Mouse (Mus musculus): ENCODE data around the gene Crispld2.

The Crispld2 gene

DNA sequence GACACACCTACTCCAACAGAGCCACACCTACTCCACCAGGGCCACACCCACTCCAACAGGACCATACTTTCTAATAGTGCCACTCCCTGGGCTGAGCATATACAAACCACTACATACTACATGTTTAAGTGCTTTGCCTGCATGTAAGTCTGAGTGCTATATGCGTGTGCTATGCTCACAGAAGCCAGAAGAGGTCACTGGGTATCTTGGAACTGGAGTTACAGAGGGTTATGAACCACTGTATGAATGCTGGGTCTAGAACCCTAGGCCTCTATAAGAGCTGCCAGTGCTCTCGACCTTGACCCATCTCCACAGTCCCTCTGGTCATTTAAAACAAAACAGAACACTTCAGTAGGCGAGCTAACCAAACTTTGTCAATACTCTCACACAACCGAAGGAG lies 11.0 kb upstream of the Crispld2 start:
- no peaks in the 10 kb centered on the region for H3K9me3 ChIP-seq (ENCODE audit: low read length)
- no peaks in the 10 kb centered on the region for H3K27me3 ChIP-seq (ENCODE audit: insufficient read depth, low read length)
- no peaks in the 10 kb centered on the region for H3K36me3 ChIP-seq (ENCODE audit: insufficient read depth, low read length)
- H3K4me3 ChIP-seq (replicated peaks; ENCODE audit: low read length) = no peak overlapping the region
- TF ChIP-seq CTCF (conservative IDR thresholded peaks at IDR 0.05; ENCODE audit: low read length) (0 out of 2 replicates have a peak, but pooled peaks have one; percentile 3), NANOG (IDR thresholded peaks at IDR 0.05; ENCODE audit: borderline replicate concordance, low read length) (no peak)
- peaks cover 13% of the 10 kb centered on the region; the same call in 1 of the 2 replicates for H3K4me1 ChIP-seq (replicated peaks; ENCODE audit: low read depth, low read length)

DNA sequence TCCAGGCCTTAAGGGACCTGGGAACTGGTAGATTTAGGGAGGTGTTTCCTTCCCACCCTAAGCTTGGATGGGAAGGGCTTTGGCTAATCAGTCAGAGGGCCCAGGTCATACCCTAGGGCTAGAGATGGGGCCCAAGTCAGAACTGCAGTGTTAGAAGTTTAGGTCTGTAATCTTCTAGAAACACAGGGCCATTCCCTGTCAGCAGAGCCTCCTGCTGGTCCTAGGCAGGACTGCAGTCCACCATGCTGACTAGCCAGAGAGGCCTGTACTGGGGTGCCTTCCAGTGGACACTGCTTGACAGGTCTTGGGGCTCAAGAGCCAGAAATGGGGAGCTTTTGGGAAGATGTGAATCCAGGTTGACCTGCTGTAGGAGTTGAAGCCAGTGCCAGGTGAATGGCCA lies 8.2 kb upstream of the Crispld2 start:
- TF ChIP-seq CTCF (conservative IDR thresholded peaks at IDR 0.05; ENCODE audit: low read length) = peak; percentile 60
- no peak for TF ChIP-seq NANOG (IDR thresholded peaks at IDR 0.05; ENCODE audit: borderline replicate concordance, low read length)
- no peaks in the 10 kb centered on the region for H3K36me3 ChIP-seq (ENCODE audit: insufficient read depth, low read length)
- H3K27me3 ChIP-seq (ENCODE audit: insufficient read depth, low read length) = 0 out of 2 replicates have a peak, but pooled peaks cover 7% of the 10 kb centered on the region
- H3K9me3 ChIP-seq (ENCODE audit: low read length) = no peaks in the 10 kb centered on the region
- H3K4me1 ChIP-seq (replicated peaks; ENCODE audit: low read depth, low read length) = peaks cover 20% of the 10 kb centered on the region; the same call in 1 of the 2 replicates
- no peak overlapping the region for H3K4me3 ChIP-seq (replicated peaks; ENCODE audit: low read length)

DNA sequence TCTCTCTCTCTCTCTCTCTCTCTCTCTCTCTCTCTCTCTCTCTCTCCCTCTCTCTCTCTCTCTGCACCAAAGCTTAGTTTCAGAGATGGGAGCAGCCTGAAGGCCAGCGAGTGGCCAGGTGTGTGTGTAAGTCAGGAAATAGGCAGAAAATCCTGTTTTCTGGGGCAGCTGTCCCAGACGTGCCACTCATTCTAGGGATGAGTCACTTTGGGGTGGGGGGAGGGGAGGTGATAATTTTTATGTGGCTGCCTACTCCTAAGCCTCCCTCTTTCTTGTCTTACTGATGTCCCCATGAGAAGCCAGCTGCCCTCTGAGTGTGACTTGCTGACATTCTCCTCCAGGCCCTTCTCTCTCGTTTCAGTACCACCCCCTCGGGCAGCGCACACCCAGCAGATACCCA lies 6.1 kb upstream of the Crispld2 start:
- no peaks in the 10 kb centered on the region for H3K36me3 ChIP-seq (ENCODE audit: insufficient read depth, low read length)
- peaks cover 19% of the 10 kb centered on the region for H3K27me3 ChIP-seq (ENCODE audit: insufficient read depth, low read length)
- H3K4me3 ChIP-seq (replicated peaks; ENCODE audit: low read length) = no peak overlapping the region
- TF ChIP-seq NANOG (IDR thresholded peaks at IDR 0.05; ENCODE audit: borderline replicate concordance, low read length) (no peak), CTCF (conservative IDR thresholded peaks at IDR 0.05; ENCODE audit: low read length) (no peak), POU5F1 (IDR thresholded peaks at IDR 0.05; ENCODE audit: borderline replicate concordance, low read length) (no peak)
- H3K9me3 ChIP-seq (ENCODE audit: low read length) = no peaks in the 10 kb centered on the region
- peaks cover 15% of the 10 kb centered on the region; the same call in 1 of the 2 replicates for H3K4me1 ChIP-seq (replicated peaks; ENCODE audit: low read depth, low read length)

DNA sequence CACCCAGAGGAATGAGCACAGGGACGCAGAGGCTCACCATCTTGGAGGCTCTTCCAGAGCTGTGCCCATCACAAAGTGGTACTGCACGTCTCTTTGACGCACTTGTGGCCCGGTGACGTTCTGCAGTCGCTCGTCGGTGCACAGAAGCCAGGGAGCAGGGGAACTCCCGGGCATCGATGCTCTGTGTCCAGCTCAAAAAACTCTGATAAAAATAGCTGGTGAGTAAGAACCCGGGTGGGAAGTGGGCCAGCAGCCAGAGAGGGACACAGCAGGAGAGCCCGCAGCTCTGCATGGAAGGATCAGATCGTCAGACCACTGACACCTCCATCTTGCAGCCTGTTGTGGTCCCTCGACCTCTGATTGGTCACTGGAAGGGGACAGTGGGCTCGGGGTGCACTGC lies 4.2 kb upstream of the Crispld2 start:
- 0 out of 2 replicates have a peak, but pooled peaks cover 4% of the 10 kb centered on the region for H3K9me3 ChIP-seq (ENCODE audit: low read length)
- H3K4me1 ChIP-seq (replicated peaks; ENCODE audit: low read depth, low read length) = peaks cover 25% of the 10 kb centered on the region
- H3K36me3 ChIP-seq (ENCODE audit: insufficient read depth, low read length) = no peaks in the 10 kb centered on the region
- H3K4me3 ChIP-seq (replicated peaks; ENCODE audit: low read length) = no peak overlapping the region
- H3K27me3 ChIP-seq (ENCODE audit: insufficient read depth, low read length) = peaks cover 37% of the 10 kb centered on the region
- TF ChIP-seq NANOG (IDR thresholded peaks at IDR 0.05; ENCODE audit: borderline replicate concordance, low read length) = no peak
- no peak for TF ChIP-seq POU5F1 (IDR thresholded peaks at IDR 0.05; ENCODE audit: borderline replicate concordance, low read length)

DNA sequence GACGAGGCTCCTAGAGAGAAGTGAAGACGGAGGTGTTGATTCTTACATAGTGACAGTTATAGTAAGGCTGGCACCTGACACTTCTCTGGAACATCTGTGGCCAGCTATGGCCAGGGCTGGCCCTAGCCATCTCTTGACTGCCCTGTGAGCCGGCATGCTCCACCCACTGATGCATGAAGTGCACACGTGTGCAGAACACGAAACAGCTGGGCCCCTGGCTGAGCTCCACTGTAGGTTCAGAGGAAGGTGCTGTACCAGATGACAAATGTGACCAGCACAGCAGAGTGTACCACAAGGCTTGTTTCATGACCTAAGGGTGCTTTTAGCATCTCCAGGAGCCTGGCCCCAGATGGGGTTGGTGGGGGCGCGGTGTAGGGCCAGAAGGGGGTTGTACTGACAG lies 1.9 kb downstream of the Crispld2 start:
- H3K4me1 ChIP-seq (replicated peaks; ENCODE audit: low read depth, low read length) = peaks cover 26% of the 10 kb centered on the region
- H3K9me3 ChIP-seq (ENCODE audit: low read length) = 0 out of 2 replicates have a peak, but pooled peaks cover 4% of the 10 kb centered on the region
- no peak overlapping the region for H3K4me3 ChIP-seq (replicated peaks; ENCODE audit: low read length)
- peaks cover 66% of the 10 kb centered on the region for H3K27me3 ChIP-seq (ENCODE audit: insufficient read depth, low read length)
- no peak for TF ChIP-seq POU5F1 (IDR thresholded peaks at IDR 0.05; ENCODE audit: borderline replicate concordance, low read length)
- no peak for TF ChIP-seq CTCF (conservative IDR thresholded peaks at IDR 0.05; ENCODE audit: low read length)
- TF ChIP-seq NANOG (IDR thresholded peaks at IDR 0.05; ENCODE audit: borderline replicate concordance, low read length) = no peak
- H3K36me3 ChIP-seq (ENCODE audit: insufficient read depth, low read length) = no peaks in the 10 kb centered on the region

DNA sequence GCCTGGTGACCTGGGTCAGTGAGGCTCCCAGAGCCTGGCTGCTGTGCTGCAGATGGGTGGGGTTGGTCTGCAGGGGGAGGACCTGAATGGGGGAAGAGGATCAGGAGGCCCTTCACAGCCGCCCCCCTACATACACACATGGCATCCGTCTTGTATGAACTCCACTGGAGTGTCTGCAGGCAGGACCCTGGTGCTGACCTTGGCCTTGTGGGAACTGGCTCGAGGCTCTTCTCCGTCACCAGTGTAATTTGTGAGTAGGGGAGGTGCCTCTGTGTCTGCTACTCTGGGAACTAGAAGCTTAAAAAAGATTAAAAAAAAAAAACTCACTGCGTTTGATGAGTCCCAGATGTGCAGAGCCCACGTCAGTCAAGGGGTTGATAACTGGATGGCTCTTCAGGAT lies 2.3 kb downstream of the Crispld2 start:
- H3K9me3 ChIP-seq (ENCODE audit: low read length) = 0 out of 2 replicates have a peak, but pooled peaks cover 4% of the 10 kb centered on the region
- TF ChIP-seq POU5F1 (IDR thresholded peaks at IDR 0.05; ENCODE audit: borderline replicate concordance, low read length) = no peak
- TF ChIP-seq CTCF (conservative IDR thresholded peaks at IDR 0.05; ENCODE audit: low read length) = no peak
- TF ChIP-seq NANOG (IDR thresholded peaks at IDR 0.05; ENCODE audit: borderline replicate concordance, low read length) = no peak
- H3K4me3 ChIP-seq (replicated peaks; ENCODE audit: low read length) = no peak overlapping the region
- H3K4me1 ChIP-seq (replicated peaks; ENCODE audit: low read depth, low read length) = peaks cover 26% of the 10 kb centered on the region
- peaks cover 66% of the 10 kb centered on the region for H3K27me3 ChIP-seq (ENCODE audit: insufficient read depth, low read length)
- no peaks in the 10 kb centered on the region for H3K36me3 ChIP-seq (ENCODE audit: insufficient read depth, low read length)

DNA sequence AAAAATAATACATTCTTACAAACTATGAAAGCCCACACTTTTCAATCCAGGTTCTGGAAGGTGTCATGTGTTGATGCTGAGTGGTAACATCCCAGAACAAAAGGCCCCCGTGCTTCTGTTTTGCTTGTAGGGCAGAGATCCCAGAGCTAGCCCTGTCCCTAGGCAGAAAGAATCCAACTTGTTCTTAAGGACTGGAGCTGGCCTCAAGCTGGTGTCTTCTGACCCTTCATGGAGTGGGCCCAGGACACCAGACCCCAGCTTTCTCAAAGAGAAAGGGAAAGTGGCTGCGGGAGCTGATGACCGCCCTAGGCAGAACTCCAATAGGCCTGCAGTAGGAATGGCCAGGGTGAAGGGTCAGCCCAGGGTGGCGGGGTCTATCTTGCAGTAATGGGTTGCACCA lies 5.0 kb downstream of the Crispld2 start:
- no peak for TF ChIP-seq POU5F1 (IDR thresholded peaks at IDR 0.05; ENCODE audit: borderline replicate concordance, low read length)
- TF ChIP-seq CTCF (conservative IDR thresholded peaks at IDR 0.05; ENCODE audit: low read length) = no peak
- no peak for TF ChIP-seq NANOG (IDR thresholded peaks at IDR 0.05; ENCODE audit: borderline replicate concordance, low read length)
- Histone ChIP-seq H3K4me1 (replicated peaks; ENCODE audit: low read depth, low read length) (peaks cover 20% of the 10 kb centered on the region), H3K4me3 (replicated peaks; ENCODE audit: low read length) (no peak overlapping the region), H3K36me3 (ENCODE audit: insufficient read depth, low read length) (no peaks in the 10 kb centered on the region), H3K9me3 (ENCODE audit: low read length) (no peaks in the 10 kb centered on the region), H3K27me3 (ENCODE audit: insufficient read depth, low read length) (peaks cover 43% of the 10 kb centered on the region)

DNA sequence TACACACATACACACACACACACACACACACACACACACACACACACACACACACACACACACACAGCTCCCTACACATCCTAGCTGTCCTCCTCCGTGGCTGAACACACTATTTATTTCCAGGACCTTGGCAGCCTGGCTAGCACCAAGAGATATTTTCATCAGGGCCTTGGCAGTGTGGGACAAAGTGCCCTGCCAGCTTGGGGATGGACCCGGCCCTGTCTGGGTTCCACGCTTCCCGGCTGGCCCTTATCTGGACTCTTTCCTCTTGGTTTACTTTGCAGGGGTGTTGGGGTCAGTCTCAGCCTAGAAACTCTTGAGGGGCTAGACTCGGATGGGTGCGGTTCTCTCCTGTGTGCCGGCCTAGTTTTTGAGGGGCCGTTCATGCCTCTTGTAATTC lies 8.2 kb downstream of the Crispld2 start:
- Histone ChIP-seq H3K27me3 (ENCODE audit: insufficient read depth, low read length) (peaks cover 26% of the 10 kb centered on the region), H3K4me1 (replicated peaks; ENCODE audit: low read depth, low read length) (peaks cover 16% of the 10 kb centered on the region; the same call in 1 of the 2 replicates), H3K4me3 (replicated peaks; ENCODE audit: low read length) (no peak overlapping the region), H3K36me3 (ENCODE audit: insufficient read depth, low read length) (no peaks in the 10 kb centered on the region), H3K9me3 (ENCODE audit: low read length) (no peaks in the 10 kb centered on the region)
- TF ChIP-seq CTCF (conservative IDR thresholded peaks at IDR 0.05; ENCODE audit: low read length) = no peak

DNA sequence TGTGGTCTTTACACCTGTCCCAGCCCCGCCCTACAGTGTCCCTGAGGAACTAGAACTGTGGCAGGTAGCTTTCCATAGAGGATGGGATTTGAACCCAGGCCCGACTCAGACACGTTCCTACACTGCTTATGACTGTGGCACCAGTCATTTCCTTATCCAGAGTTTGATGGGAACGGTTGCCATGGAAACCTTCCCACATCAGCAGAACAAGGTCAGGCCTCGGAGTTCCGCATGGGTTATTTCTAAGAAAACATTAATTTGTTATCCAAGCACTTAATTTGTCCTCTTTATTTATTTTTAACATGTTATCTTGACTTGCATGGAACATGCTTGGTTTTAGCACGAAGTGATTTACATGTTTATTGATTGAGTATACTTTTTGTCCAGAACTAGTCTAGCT lies 9.5 kb downstream of the Crispld2 start:
- Histone ChIP-seq H3K4me1 (replicated peaks; ENCODE audit: low read depth, low read length) (peaks cover 21% of the 10 kb centered on the region), H3K9me3 (ENCODE audit: low read length) (no peaks in the 10 kb centered on the region), H3K4me3 (replicated peaks; ENCODE audit: low read length) (no peak overlapping the region), H3K36me3 (ENCODE audit: insufficient read depth, low read length) (no peaks in the 10 kb centered on the region), H3K27me3 (ENCODE audit: insufficient read depth, low read length) (peaks cover 20% of the 10 kb centered on the region)
- TF ChIP-seq NANOG (IDR thresholded peaks at IDR 0.05; ENCODE audit: borderline replicate concordance, low read length) (no peak), CTCF (conservative IDR thresholded peaks at IDR 0.05; ENCODE audit: low read length) (no peak), POU5F1 (IDR thresholded peaks at IDR 0.05; ENCODE audit: borderline replicate concordance, low read length) (no peak)
